Comparison of ENCODE assay signal across 9 mouse cellular contexts in genomic region chr5:77804113-77804512, GRCm38 (mm10).
DNase-seq lines count a peak whose midpoint lies in the region; ATAC-seq and TF ChIP-seq lines count a peak whose summit lies in the region.
"Had no signal": no experiment of that assay in that cellular context is flagged by ENCODE, and none has a peak within 500 bp of the region (broad histone marks: within the 10 kb centered on the region; RNA-seq: fewer than 3 reads in every experiment).

No protein-coding gene starts in this region.

- H3K4me1 ChIP-seq in forebrain, embryonic 12.5 days = peaks cover 11% of the 10 kb centered on the region
- H3K4me1 ChIP-seq in forebrain, postnatal 0 days (ENCODE audit: insufficient read depth) = 0 out of 2 replicates have a peak, but pooled peaks cover 3% of the 10 kb centered on the region
- H3K4me1 ChIP-seq in hindbrain, postnatal 0 days (ENCODE audit: insufficient read depth, low read length) = no peaks in the 10 kb centered on the region
- peaks cover 11% of the 10 kb centered on the region; the same call in 1 of the 2 replicates for H3K4me1 ChIP-seq in neural tube, embryonic 14.5 days (ENCODE audit: control insufficient read depth, insufficient read depth, low read length)

- no peak overlapping the region for H3K27ac ChIP-seq in forebrain, embryonic 12.5 days
- no peak overlapping the region for H3K27ac ChIP-seq in forebrain, postnatal 0 days (ENCODE audit: low read depth, low read length)
- no peak overlapping the region for H3K27ac ChIP-seq in left cerebral cortex, adult 2 months
- H3K27ac ChIP-seq in hindbrain, postnatal 0 days = no peak overlapping the region; the same call in 1 of the 2 replicates
- peak overlapping the region; percentile 52; the same call in 1 of the 2 replicates for H3K27ac ChIP-seq in neural tube, embryonic 14.5 days (ENCODE audit: low read depth, low read length)
- H3K27ac ChIP-seq: macrophage had no signal

- DNase-seq in forebrain, postnatal 0 days = no peak
- DNase-seq in left cerebral cortex, adult 2 months (ENCODE audit: extremely low spot score in 1 of 2, low spot score in 2 of 2) = no peak
- no peak for DNase-seq in left cerebral cortex, adult 8-10 months (ENCODE audit: low spot score in 2 of 2)
- DNase-seq in hindbrain, postnatal 0 days (ENCODE audit: low spot score) = no peak
- no peak for DNase-seq in right cerebral cortex, postnatal 25 days

- H3K36me3 ChIP-seq in forebrain, embryonic 12.5 days (replicated peaks) = no peaks in the 10 kb centered on the region
- no peaks in the 10 kb centered on the region for H3K36me3 ChIP-seq in forebrain, postnatal 0 days (ENCODE audit: insufficient read depth)
- no peaks in the 10 kb centered on the region for H3K36me3 ChIP-seq in hindbrain, postnatal 0 days (ENCODE audit: insufficient read depth, low read length)
- H3K36me3 ChIP-seq in neural tube, embryonic 14.5 days (ENCODE audit: control insufficient read depth, insufficient read depth, low read length) = no peaks in the 10 kb centered on the region

- no peak for TF ChIP-seq CTCF in forebrain, postnatal 0 days (IDR thresholded peaks at IDR 0.05; ENCODE audit: low read depth)
- no peak for TF ChIP-seq CTCF in left cerebral cortex, adult 2 months (IDR thresholded peaks at IDR 0.05)
- no peak for TF ChIP-seq CTCF in hindbrain, postnatal 0 days (IDR thresholded peaks at IDR 0.05; ENCODE audit: low read depth)

- H3K4me2 ChIP-seq in forebrain, embryonic 12.5 days = no peak overlapping the region
- no peak overlapping the region for H3K4me2 ChIP-seq in forebrain, postnatal 0 days (ENCODE audit: low read depth)
- H3K4me2 ChIP-seq in hindbrain, postnatal 0 days (ENCODE audit: low read depth, low read length) = 0 out of 2 replicates have a peak overlapping the region, but pooled peaks have one; percentile 18
- H3K4me2 ChIP-seq in neural tube, embryonic 14.5 days (ENCODE audit: low read depth, low read length) = peak overlapping the region; percentile 16; the same call in 1 of the 2 replicates

- no peak overlapping the region for H3K4me3 ChIP-seq in forebrain, embryonic 12.5 days (replicated peaks)
- no peak overlapping the region for H3K4me3 ChIP-seq in forebrain, postnatal 0 days (ENCODE audit: low read depth, low read length)
- peak overlapping the region; percentile 44 for H3K4me3 ChIP-seq in left cerebral cortex, adult 2 months
- no peak overlapping the region for H3K4me3 ChIP-seq in hindbrain, postnatal 0 days (ENCODE audit: low read length)
- H3K4me3 ChIP-seq in neural tube, embryonic 14.5 days (ENCODE audit: low read depth, low read length) = no peak overlapping the region

- no peaks in the 10 kb centered on the region for H3K9me3 ChIP-seq in forebrain, embryonic 12.5 days
- H3K9me3 ChIP-seq in forebrain, postnatal 0 days (ENCODE audit: low read length) = no peaks in the 10 kb centered on the region
- H3K9me3 ChIP-seq in hindbrain, postnatal 0 days (ENCODE audit: low read length) = no peaks in the 10 kb centered on the region
- no peaks in the 10 kb centered on the region for H3K9me3 ChIP-seq in neural tube, embryonic 14.5 days (ENCODE audit: control insufficient read depth, low read length)

- intact Hi-C loops in left cerebral cortex, adult 2 months (cut with DNase I) = loop anchor here (1.0 kb wide), 1 partner anchor 344 kb away; no protein-coding TSS in a partner anchor

- peaks cover 3% of the 10 kb centered on the region; the same call in 1 of the 2 replicates for H3K27me3 ChIP-seq in forebrain, embryonic 12.5 days
- no peaks in the 10 kb centered on the region; the same call in 1 of the 2 replicates for H3K27me3 ChIP-seq in forebrain, postnatal 0 days (ENCODE audit: insufficient read depth, low read length)
- H3K27me3 ChIP-seq in hindbrain, postnatal 0 days (ENCODE audit: insufficient read depth, low read length) = no peaks in the 10 kb centered on the region
- no peaks in the 10 kb centered on the region for H3K27me3 ChIP-seq in neural tube, embryonic 14.5 days (ENCODE audit: control insufficient read depth, insufficient read depth, low read length)

- ATAC-seq in forebrain, embryonic 12.5 days (ENCODE audit: low FRiP score) = 0 out of 2 replicates have a peak, but pooled peaks have one; percentile 18
- no peak for ATAC-seq in forebrain, postnatal 0 days
- no peak for ATAC-seq in hindbrain, postnatal 0 days
- peak; percentile 61 for ATAC-seq in neural tube, embryonic 14.5 days (ENCODE audit: low read depth)
- ATAC-seq in activated CD4-positive, CD25-positive, alpha-beta regulatory T cell, adult 4 months = no peak

- 69% methylated on average over 9 of the region's 9 CpGs for WGBS in forebrain, embryonic 12.5 days
- 54% methylated on average over 9 of the region's 9 CpGs for WGBS in forebrain, postnatal 0 days
- 40% methylated on average over 9 of the region's 9 CpGs for WGBS in hindbrain, postnatal 0 days
- WGBS in neural tube, embryonic 14.5 days = 17% methylated on average over 9 of the region's 9 CpGs

- H3K9ac ChIP-seq in forebrain, embryonic 12.5 days = no peak overlapping the region
- no peak overlapping the region for H3K9ac ChIP-seq in forebrain, postnatal 0 days
- H3K9ac ChIP-seq in hindbrain, postnatal 0 days (replicated peaks; ENCODE audit: low read length) = no peak overlapping the region
- no peak overlapping the region; the same call in 1 of the 2 replicates for H3K9ac ChIP-seq in neural tube, embryonic 14.5 days (replicated peaks; ENCODE audit: low read depth, low read length)

Comparison
In these comparisons a context has a peak if more than half of its experiments do, and no peak if none do; other contexts are left out.
1. ATAC-seq: peak in forebrain, embryonic 12.5 days (single experiment) and neural tube, embryonic 14.5 days (single experiment); none in forebrain, postnatal 0 days (single experiment), hindbrain, postnatal 0 days (single experiment) and activated CD4-positive, CD25-positive, alpha-beta regulatory T cell, adult 4 months (single experiment).
2. H3K4me2 ChIP-seq: peak in hindbrain, postnatal 0 days (single experiment) and neural tube, embryonic 14.5 days (single experiment); none in forebrain, embryonic 12.5 days (single experiment) and forebrain, postnatal 0 days (single experiment).